Mouse (Mus musculus): Measurements from ENCODE around the gene D630003M21Rik.

Gene D630003M21Rik

GRCm38 (mm10) chr2:158141690-158142440 lies 87.2 kb downstream of the D630003M21Rik start:
- DNase-seq (ENCODE audit: low spot score in 2 of 2): no peak

DNA sequence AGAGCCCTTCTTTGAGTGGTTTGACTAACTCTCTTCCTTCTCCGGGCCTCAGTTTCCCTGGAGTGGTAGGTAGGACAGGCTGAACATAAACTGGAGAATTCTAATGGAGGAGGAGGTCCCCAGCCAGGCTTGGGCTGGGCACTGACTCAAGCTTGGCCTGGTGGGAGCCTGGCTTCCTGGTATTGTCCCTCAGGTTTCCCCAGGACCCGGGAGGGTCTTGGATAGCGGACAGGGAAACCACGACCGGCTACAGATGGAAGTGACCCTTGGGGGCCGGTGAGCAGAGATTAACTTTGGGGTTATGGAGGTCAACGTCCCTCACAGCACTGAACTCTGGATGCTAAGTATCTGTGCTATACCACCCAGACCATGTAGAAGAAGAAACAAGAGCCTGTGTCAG lies 87.8 kb downstream of the D630003M21Rik start:
- no peak for DNase-seq (ENCODE audit: low spot score in 2 of 2)

GRCm38 (mm10) chr2:158140664-158141063 lies 88.4 kb downstream of the D630003M21Rik start:
- no peak for DNase-seq (ENCODE audit: low spot score in 2 of 2)

- peak; percentile 19 to 40 for DNase-seq (ENCODE audit: low spot score in 2 of 2)
Observed at GRCm38 (mm10) chr2:158139628-158140027, 89.4 kb downstream of the D630003M21Rik start.

DNA sequence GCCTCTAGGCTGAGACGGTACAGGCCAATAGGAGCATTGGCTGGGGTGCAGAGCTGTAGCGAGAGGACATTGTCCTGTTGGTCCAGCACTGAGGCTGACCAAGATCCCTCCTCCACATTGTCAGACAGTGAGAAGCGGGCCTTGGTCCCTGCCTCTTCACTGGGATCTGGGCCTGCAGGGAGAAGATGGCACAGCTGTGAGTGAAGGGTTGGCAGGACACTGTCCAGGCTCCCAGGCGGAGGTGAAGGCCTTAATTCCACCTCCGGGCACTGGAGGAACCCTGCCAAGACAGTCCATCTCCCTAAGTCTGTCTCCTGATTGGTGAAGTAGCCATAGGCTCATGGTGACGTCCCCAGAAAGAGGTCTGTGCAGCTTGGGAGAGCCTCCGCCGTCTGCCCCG lies 90.2 kb downstream of the D630003M21Rik start:
- no peak for DNase-seq (ENCODE audit: low spot score in 2 of 2)

- no peak for DNase-seq (ENCODE audit: low spot score in 2 of 2)
Observed at GRCm38 (mm10) chr2:158137771-158138170, 91.3 kb downstream of the D630003M21Rik start.

DNA sequence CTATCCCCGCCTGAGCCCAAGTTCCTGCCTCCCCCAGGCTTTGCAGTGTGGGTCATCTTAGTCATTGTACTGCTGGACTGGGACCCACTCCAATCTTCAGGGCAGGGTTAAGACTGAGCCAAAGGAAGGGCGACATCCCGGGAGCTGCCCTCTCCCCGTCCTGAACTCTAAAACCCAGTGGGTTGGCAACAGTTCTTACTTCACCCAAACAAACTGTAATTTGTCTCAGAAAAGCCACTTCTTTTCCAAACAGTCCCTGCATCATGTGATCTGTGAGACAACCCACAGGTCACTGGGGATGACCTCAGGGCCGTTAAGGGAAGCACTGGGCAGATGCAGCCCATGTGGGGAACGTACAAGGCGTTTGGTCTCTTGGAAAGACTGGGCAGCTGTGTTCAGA lies 92.8 kb downstream of the D630003M21Rik start:
- no peak for DNase-seq (ENCODE audit: low spot score in 2 of 2)

DNA sequence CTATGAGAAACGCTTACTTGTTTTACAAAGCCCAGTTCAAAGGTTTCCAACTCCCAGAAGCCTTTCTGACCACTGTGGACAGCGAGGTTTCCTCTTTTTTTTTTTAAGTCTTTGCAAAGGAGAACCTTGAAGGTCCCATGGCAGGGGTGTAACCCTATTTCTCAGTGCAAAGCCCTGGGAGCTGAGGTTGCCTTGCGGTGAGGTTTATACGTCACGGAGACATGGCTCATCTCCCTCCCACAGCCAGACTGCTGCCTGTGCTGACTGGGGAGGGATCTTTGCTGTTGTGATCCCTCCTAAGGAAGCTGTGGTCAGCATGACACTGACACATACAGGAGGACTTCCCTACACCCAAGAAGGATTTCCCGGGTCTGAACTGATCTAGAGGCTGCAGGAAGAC lies 96.0 kb downstream of the D630003M21Rik start:
- DNase-seq (ENCODE audit: low spot score in 2 of 2): no peak
